Mouse (Mus musculus) CH12.LX (cell line): ENCODE measurements around the gene Gja8.

Experiments
- MXI1 ChIP-seq: IDR thresholded peaks from 2 replicates; pipeline ENCODE4 v1.6.1; 2011; ENCODE audit warnings: mild to moderate bottlenecking, low read depth, low read length, improper control_type of control experiment
- POLR2A ChIP-seq: IDR thresholded peaks from 2 replicates; pipeline ENCODE4 v1.6.1; 2011; ENCODE audit warnings: low read depth, mild to moderate bottlenecking, improper control_type of control experiment, low read length

DNA sequence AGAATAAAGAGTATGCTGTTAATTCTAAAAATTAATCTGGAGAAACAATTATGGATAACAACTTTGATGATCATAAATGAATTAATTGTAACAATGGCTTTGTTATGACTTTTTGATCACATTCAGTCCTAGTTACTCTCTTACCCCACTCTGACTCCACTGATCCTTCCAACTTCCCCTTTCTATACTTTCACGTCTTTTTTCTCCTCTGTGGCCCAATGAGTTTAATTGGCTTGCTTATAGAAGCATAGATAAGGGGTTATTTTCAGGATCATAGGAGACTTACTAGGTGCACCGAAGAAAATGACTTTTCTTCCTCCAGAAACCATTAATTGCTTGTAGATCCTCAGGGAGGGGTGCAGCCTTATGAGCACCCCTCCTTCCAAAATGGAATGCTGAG lies 16.9 kb upstream of the Gja8 start:
- TF ChIP-seq POLR2A (no peak), MXI1 (no peak)
